In genomic region chr7:75724012-75724411, GRCm38 (mm10) we compare ENCODE assay signal across 15 mouse cellular contexts.
"Had no signal": no experiment of that assay in that cellular context is flagged by ENCODE, and none has a peak within 500 bp of the region (broad histone marks: within the 10 kb centered on the region; RNA-seq: fewer than 3 reads in every experiment).

No protein-coding gene starts in this region.

- H3K9ac ChIP-seq: limb, embryonic 13.5 days; liver, embryonic 15.5 days; lung, embryonic 14.5 days; midbrain, embryonic 13.5 days; neural tube, embryonic 12.5 days had no signal

- H3K4me1 ChIP-seq: liver, embryonic 15.5 days; midbrain, embryonic 13.5 days; neural tube, embryonic 12.5 days had no signal

- ATAC-seq: midbrain, embryonic 13.5 days had no signal

- H3K27me3 ChIP-seq: limb, embryonic 13.5 days; liver, embryonic 15.5 days; megakaryocyte, embryonic 14.5 days; midbrain, embryonic 13.5 days; neural tube, embryonic 12.5 days had no signal

- H3K4me3 ChIP-seq: layer of hippocampus, adult 2 months; limb, embryonic 13.5 days; liver, embryonic 15.5 days; megakaryocyte, embryonic 14.5 days; midbrain, embryonic 13.5 days; neural tube, embryonic 12.5 days had no signal

- DNase-seq: kidney, adult 11 months; kidney, adult 9 months; kidney, postnatal 10 days; kidney, postnatal 4 days; lung, embryonic 14.5 days; lung, postnatal 10 days; lung, postnatal 4 days; thymus, adult 18-20 months; thymus, postnatal 14 days had no signal

- H3K27ac ChIP-seq: layer of hippocampus, adult 2 months; limb, embryonic 13.5 days; liver, embryonic 15.5 days; midbrain, embryonic 13.5 days; neural tube, embryonic 12.5 days had no signal

- H3K4me2 ChIP-seq: limb, embryonic 13.5 days; liver, embryonic 15.5 days; lung, embryonic 14.5 days; midbrain, embryonic 13.5 days; neural tube, embryonic 12.5 days had no signal

- H3K9me3 ChIP-seq: limb, embryonic 13.5 days; liver, embryonic 15.5 days; megakaryocyte, embryonic 14.5 days; midbrain, embryonic 13.5 days; neural tube, embryonic 12.5 days had no signal
